Mouse (Mus musculus) lung, adult 2 months (tissue): ENCODE results near the gene Fshb. TPM values are rescaled to one million over a fixed set of nuclear protein-coding genes. Genes with fewer than 3 reads are reported as not detected.

ENCODE experiments used
- DNase-seq: peaks from one replicate; pipeline ENCODE4 v3.0.0; 2022
- H3K4me1 ChIP-seq: fragments of 200-500 bp; 2 replicates; pipeline ENCODE4 v1.6.1; 2011; ENCODE audit warnings: low read length; ENCODE audit not compliant: control insufficient read depth, insufficient read depth
- H3K4me3 ChIP-seq: fragments of 200-500 bp; replicated peaks from 2 replicates; pipeline ENCODE3; 2011; ENCODE audit warnings: low read depth, mild to moderate bottlenecking, control low read depth, low read length; ENCODE audit errors: extremely low read depth
- CTCF ChIP-seq: fragments of 200-500 bp; IDR thresholded peaks from 2 replicates; pipeline ENCODE4 v1.5.1; 2011; ENCODE audit warnings: mild to moderate bottlenecking, low read length, control low read depth; ENCODE audit not compliant: insufficient read depth
- POLR2A ChIP-seq: fragments of 200-500 bp; IDR thresholded peaks from 2 replicates; pipeline ENCODE4 v1.6.1; 2011; ENCODE audit warnings: low read depth, mild to moderate bottlenecking, control low read depth, low read length, borderline replicate concordance; ENCODE audit errors: extremely low read depth
- WGBS: fragments of 180-500 bp; shearing (Covaris S2); methylation state at CpG from one replicate; pipeline ENCODE4 v1.1.7; 2018; 5-methylcytosine and 5-hydroxymethylcytosine counted together
- polyA plus RNA-seq: library from polyadenylated mRNA; depleted of rRNA; stranded (reverse); fragments of >200 nt; gene quantifications from 2 replicates; pipeline ENCODE4 v1.2.3, GENCODE M21; 2012; rRNA removed

Gene Fshb
- not detected in 2 replicates for polyA plus RNA-seq

- H3K4me3 ChIP-seq, result no peak within 1 kb of the TSS
- 66% methylated on average over 4 of the region's 4 CpGs for WGBS
- TF ChIP-seq POLR2A (no peak), CTCF (no peak)
- H3K4me1 ChIP-seq, result no peaks in the 10 kb centered on the region
- no peak for DNase-seq
Observed at GRCm38 (mm10) chr2:107059556-107059955, at the start of gene Fshb. TSS of gene Fshb (minus strand) at chr2:107059656.

GRCm38 (mm10) chr2:107084256-107084655 is 24.8 kb upstream of the Fshb start:
- no peak overlapping the region for H3K4me3 ChIP-seq
- no peak for DNase-seq
- H3K4me1 ChIP-seq, result no peaks in the 10 kb centered on the region
- no peak for TF ChIP-seq POLR2A
- TF ChIP-seq CTCF, result no peak
- WGBS, result 39% methylated on average over 2 of the region's 2 CpGs

GRCm38 (mm10) chr2:107083071-107083885 is 23.8 kb upstream of the Fshb start:
- TF ChIP-seq CTCF (peak; percentile 43), POLR2A (no peak)
- Histone ChIP-seq H3K4me1 (no peaks in the 10 kb centered on the region), H3K4me3 (no peak overlapping the region)
- WGBS, result 56% methylated on average over 14 of the region's 14 CpGs
- no peak for DNase-seq

GRCm38 (mm10) chr2:107063260-107063659 is 3.8 kb upstream of the Fshb start:
- 29% methylated on average over 2 of the region's 2 CpGs for WGBS
- TF ChIP-seq POLR2A (no peak), CTCF (no peak)
- Histone ChIP-seq H3K4me1 (no peaks in the 10 kb centered on the region), H3K4me3 (no peak overlapping the region)
- DNase-seq, result no peak

GRCm38 (mm10) chr2:107045955-107046354 is 13.5 kb downstream of the Fshb start:
- Histone ChIP-seq H3K4me3 (no peak overlapping the region), H3K4me1 (no peaks in the 10 kb centered on the region)
- TF ChIP-seq POLR2A (no peak), CTCF (no peak)
- no peak for DNase-seq

GRCm38 (mm10) chr2:107040816-107041215 is 18.6 kb downstream of the Fshb start:
- H3K4me3 ChIP-seq, result no peak overlapping the region
- no peaks in the 10 kb centered on the region for H3K4me1 ChIP-seq
- WGBS, result 74% methylated on average over 4 of the region's 4 CpGs
- no peak for DNase-seq
- TF ChIP-seq POLR2A (no peak), CTCF (no peak)

GRCm38 (mm10) chr2:107035980-107036379 is 23.5 kb downstream of the Fshb start:
- DNase-seq, result no peak
- no peak overlapping the region for H3K4me3 ChIP-seq
- TF ChIP-seq POLR2A (no peak), CTCF (no peak)
- H3K4me1 ChIP-seq, result no peaks in the 10 kb centered on the region
- 53% methylated on average over 2 of the region's 2 CpGs for WGBS

GRCm38 (mm10) chr2:107024694-107025093 is 34.8 kb downstream of the Fshb start:
- WGBS, result 80% methylated on average over 4 of the region's 4 CpGs
- H3K4me3 ChIP-seq, result no peak overlapping the region
- DNase-seq, result no peak
- H3K4me1 ChIP-seq, result no peaks in the 10 kb centered on the region
- no peak for TF ChIP-seq POLR2A
- no peak for TF ChIP-seq CTCF

- TF ChIP-seq CTCF (no peak), POLR2A (no peak)
- no peak for DNase-seq
- 89% methylated on average over 5 of the region's 5 CpGs for WGBS
Observed at GRCm38 (mm10) chr2:107022713-107023112, 36.7 kb downstream of the Fshb start.

GRCm38 (mm10) chr2:107019331-107019730 is 40.1 kb downstream of the Fshb start:
- H3K4me3 ChIP-seq, result no peak overlapping the region
- TF ChIP-seq POLR2A (no peak), CTCF (no peak)
- DNase-seq, result no peak
- WGBS, result 54% methylated on average over 2 of the region's 2 CpGs
- no peaks in the 10 kb centered on the region for H3K4me1 ChIP-seq

More at GRCm38 (mm10) chr2:107022713-107023112, 36.7 kb downstream of the Fshb start:
- H3K4me3 ChIP-seq, result no peak overlapping the region
- H3K4me1 ChIP-seq, result no peaks in the 10 kb centered on the region

GRCm38 (mm10) chr2:107013161-107013560 is 46.3 kb downstream of the Fshb start:
- 59% methylated on average over 4 of the region's 4 CpGs for WGBS
- Histone ChIP-seq H3K4me1 (no peaks in the 10 kb centered on the region), H3K4me3 (no peak overlapping the region)
- TF ChIP-seq POLR2A, result no peak
- no peak for TF ChIP-seq CTCF
- no peak for DNase-seq
